Mouse (Mus musculus) telencephalon, adult 2 months (tissue): ENCODE measurements around the gene Cadm3.
A peak's percentile ranks its signal among the peaks of the same experiment; 100 is the strongest.

ENCODE experiments used
- DNase-seq: peaks from one replicate; pipeline ENCODE4 v3.0.0-alpha.2; 2011; ENCODE audit warnings: low read depth, low spot score

Gene Cadm3

GRCm38 (mm10) chr1:173359590-173360290 is 7.8 kb downstream of the Cadm3 start:
- DNase-seq, result no peak

- DNase-seq, result peak; percentile 84
Measured at GRCm38 (mm10) chr1:173357799-173358198, 9.7 kb downstream of the Cadm3 start.

- DNase-seq, result no peak
Measured at GRCm38 (mm10) chr1:173356699-173357098, 10.8 kb downstream of the Cadm3 start.

- peak; percentile 78 for DNase-seq
Measured at GRCm38 (mm10) chr1:173355107-173355846, 12.2 kb downstream of the Cadm3 start.

- no peak for DNase-seq
Measured at GRCm38 (mm10) chr1:173350372-173350957, 17.0 kb downstream of the Cadm3 start, which contains the start of gene Aim2. Gene Aim2 (plus strand): TSS chr1:173350879.

GRCm38 (mm10) chr1:173349946-173350345 is 17.5 kb downstream of the Cadm3 start:
- no peak for DNase-seq

- DNase-seq, result no peak
Measured at GRCm38 (mm10) chr1:173349192-173349591, 18.3 kb downstream of the Cadm3 start.

- DNase-seq, result no peak
Measured at GRCm38 (mm10) chr1:173348527-173348926, 19.0 kb downstream of the Cadm3 start.

GRCm38 (mm10) chr1:173345112-173345511 is 22.4 kb downstream of the Cadm3 start:
- no peak for DNase-seq

- no peak for DNase-seq
Measured at GRCm38 (mm10) chr1:173343934-173344333, 23.6 kb downstream of the Cadm3 start.

GRCm38 (mm10) chr1:173342425-173342824 is 25.1 kb downstream of the Cadm3 start:
- no peak for DNase-seq

- DNase-seq, result no peak
Measured at GRCm38 (mm10) chr1:173339543-173339942, 28.0 kb downstream of the Cadm3 start.

- DNase-seq, result peak; percentile 50
Measured at GRCm38 (mm10) chr1:173337008-173337407, 30.5 kb downstream of the Cadm3 start.

GRCm38 (mm10) chr1:173335903-173336302 is 31.6 kb downstream of the Cadm3 start:
- DNase-seq, result no peak

GRCm38 (mm10) chr1:173333312-173334253 is 33.9 kb downstream of the Cadm3 start, which contains the start of gene Ackr1:
Gene Ackr1 (minus strand): TSS chr1:173333750.
- no peak for DNase-seq

GRCm38 (mm10) chr1:173332418-173332817 is 35.1 kb downstream of the Cadm3 start:
- no peak for DNase-seq

- DNase-seq, result no peak
Measured at GRCm38 (mm10) chr1:173329743-173330142, 37.8 kb downstream of the Cadm3 start.

- DNase-seq, result no peak
Measured at GRCm38 (mm10) chr1:173329185-173329584, 38.3 kb downstream of the Cadm3 start.

- no peak for DNase-seq
Measured at GRCm38 (mm10) chr1:173328446-173328845, 39.0 kb downstream of the Cadm3 start.

GRCm38 (mm10) chr1:173326552-173326951 is 40.9 kb downstream of the Cadm3 start:
- no peak for DNase-seq

GRCm38 (mm10) chr1:173325395-173325794 is 42.1 kb downstream of the Cadm3 start:
- no peak for DNase-seq
